Mouse (Mus musculus): Measurements from ENCODE around the gene Pdhb. TPM values are rescaled to one million over a fixed set of nuclear protein-coding genes. Genes with fewer than 3 reads are reported as not detected.

The Pdhb gene
- polyA plus RNA-seq, 1 experiment from 2014 or later = 252 TPM

Other genes with a start within 250 kb of the Pdhb start
- 0.28 TPM in 1 of 2 replicates, not detected in the other for gene Gm45521, start 215.7 kb downstream of the Pdhb start, polyA plus RNA-seq (2014; fragmentation: Nextera tagmentation; extraction: Ambion mirVana)
- gene Dnase1l3, start 178.5 kb downstream of the Pdhb start, polyA plus RNA-seq (2014; fragmentation: Nextera tagmentation; extraction: Ambion mirVana) = 0.05 and 0.15 TPM in 2 replicates
- 33.5 and 34.1 TPM in 2 replicates for gene Abhd6, start 170.1 kb downstream of the Pdhb start, polyA plus RNA-seq (2014; fragmentation: Nextera tagmentation; extraction: Ambion mirVana)
- gene Rpp14, start 92.7 kb downstream of the Pdhb start, polyA plus RNA-seq (2014; fragmentation: Nextera tagmentation; extraction: Ambion mirVana) = 58.3 and 65.1 TPM in 2 replicates
- gene Pxk, start 74.8 kb downstream of the Pdhb start, polyA plus RNA-seq (2014; fragmentation: Nextera tagmentation; extraction: Ambion mirVana) = 42.8 and 48.3 TPM in 2 replicates
- 7.0 and 8.4 TPM in 2 replicates for gene Kctd6, start 41.1 kb upstream of the Pdhb start, polyA plus RNA-seq (2014; fragmentation: Nextera tagmentation; extraction: Ambion mirVana)
- gene Acox2, start 86.3 kb upstream of the Pdhb start, polyA plus RNA-seq (2014; fragmentation: Nextera tagmentation; extraction: Ambion mirVana) = not detected in 2 replicates
- gene Fam107a, start 145.0 kb upstream of the Pdhb start, polyA plus RNA-seq (2014; fragmentation: Nextera tagmentation; extraction: Ambion mirVana) = 0.14 and 0.15 TPM in 2 replicates
- gene Oit1, start 205.7 kb upstream of the Pdhb start, polyA plus RNA-seq (2014; fragmentation: Nextera tagmentation; extraction: Ambion mirVana) = not detected in 2 replicates

All from forebrain, embryonic 14.5 days (tissue).